Mouse (Mus musculus) G1E (cell line): Measurements from ENCODE around the gene Lrrc45.

ENCODE experiments used
- CTCF ChIP-seq: IDR thresholded peaks from 2 replicates; pipeline ENCODE4 v1.5.1; 2012; ENCODE audit warnings: low read depth, low read length, inconsistent platforms, mixed read lengths
- GATA1 ChIP-seq: IDR thresholded peaks from 2 replicates; pipeline ENCODE4 v1.6.1; 2012; ENCODE audit warnings: borderline replicate concordance, low read length, inconsistent platforms, mixed read lengths
- GATA2 ChIP-seq: IDR thresholded peaks from 2 replicates; pipeline ENCODE4 v1.6.1; 2012; ENCODE audit warnings: low read depth, low read length, inconsistent platforms, borderline replicate concordance
- POLR2AphosphoS5 ChIP-seq: IDR thresholded peaks from 2 replicates; pipeline ENCODE4 v1.6.1; 2012; ENCODE audit warnings: low read depth, low read length, inconsistent platforms; ENCODE audit not compliant: insufficient replicate concordance
- TAL1 ChIP-seq: conservative IDR thresholded peaks from 2 replicates; pipeline ENCODE4 v1.6.1; 2012; ENCODE audit warnings: low read depth, low read length, inconsistent platforms, mixed read lengths

- TF ChIP-seq CTCF (no peak), GATA2 (no peak), GATA1 (no peak), TAL1 (no peak), POLR2AphosphoS5 (no peak)
Observed at GRCm38 (mm10) chr11:120728530-120729240, 15.0 kb downstream of the Lrrc45 start.
